Mouse (Mus musculus): ENCODE data around the gene Lrrfip1. TPM values are rescaled to one million over a fixed set of nuclear protein-coding genes. Genes with fewer than 3 reads are reported as not detected.
A peak's percentile ranks its signal among the peaks of the same experiment; 100 is the strongest.

The Lrrfip1 gene
- total RNA-seq, 2 experiments from 2014 or later, result 131 to 149 TPM

DNA sequence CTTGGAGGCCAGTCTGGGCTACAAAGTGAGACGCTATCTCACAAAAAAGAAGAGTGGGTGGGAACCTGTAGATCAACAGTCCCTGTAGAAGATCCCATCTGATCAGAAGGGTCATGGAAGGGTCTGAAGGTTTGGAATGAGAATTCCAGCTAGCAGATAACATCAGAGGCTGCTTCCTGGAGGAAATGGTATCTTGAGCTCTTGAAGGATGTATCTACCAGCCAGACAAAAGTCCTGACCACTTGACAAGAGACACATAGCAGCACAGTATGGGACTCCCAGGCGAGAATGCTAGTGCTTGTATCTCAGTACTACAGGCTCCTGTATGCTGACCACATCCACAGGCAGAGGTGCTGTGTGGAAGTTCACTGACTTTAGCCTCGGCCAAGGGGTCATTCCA, 2.6 kb downstream of the Lrrfip1 start:
- no peak for TF ChIP-seq CTCF (IDR thresholded peaks at IDR 0.05)
- intact Hi-C loops (cut with DNase I), result no loop called here

GRCm38 (mm10) chr1:91001871-91002539, 3.5 kb downstream of the Lrrfip1 start:
- no peak for TF ChIP-seq CTCF (IDR thresholded peaks at IDR 0.05)
- Histone ChIP-seq H3K4me3 (peak overlapping the region; percentile 95), H3K27ac (peak overlapping the region; percentile 97)
- DNase-seq, result peak; percentile 56
- intact Hi-C loops (cut with DNase I), result no loop called here

More for the DNA sequence above, 2.6 kb downstream of the Lrrfip1 start:
- Histone ChIP-seq H3K27ac (peak overlapping the region; percentile 97), H3K4me3 (peak overlapping the region; percentile 95)
- DNase-seq, result no peak

DNA sequence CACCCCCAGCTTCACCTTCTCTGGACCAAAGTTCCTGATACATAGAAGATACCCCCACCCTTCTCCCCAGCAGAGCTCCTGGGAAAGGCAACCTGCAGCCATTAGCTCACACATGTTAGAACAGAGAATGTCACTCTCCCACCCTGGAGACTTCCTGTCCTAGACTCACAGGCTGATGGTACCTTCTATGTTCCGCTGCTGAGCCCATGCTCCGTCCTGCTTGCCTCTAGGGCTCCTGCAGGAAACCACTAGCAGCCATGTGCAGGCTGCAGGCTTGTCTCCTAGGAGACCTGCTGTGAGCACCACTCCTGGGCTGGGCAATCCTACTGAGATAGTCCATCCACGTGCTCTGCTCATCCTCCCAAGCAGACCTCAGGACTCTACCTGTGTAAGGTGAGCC, 4.1 kb downstream of the Lrrfip1 start:
- intact Hi-C loops (cut with DNase I), result no loop called here
- no peak for DNase-seq
- Histone ChIP-seq H3K4me3 (peak overlapping the region; percentile 4), H3K27ac (peak overlapping the region; percentile 97)
- TF ChIP-seq CTCF (IDR thresholded peaks at IDR 0.05), result no peak

DNA sequence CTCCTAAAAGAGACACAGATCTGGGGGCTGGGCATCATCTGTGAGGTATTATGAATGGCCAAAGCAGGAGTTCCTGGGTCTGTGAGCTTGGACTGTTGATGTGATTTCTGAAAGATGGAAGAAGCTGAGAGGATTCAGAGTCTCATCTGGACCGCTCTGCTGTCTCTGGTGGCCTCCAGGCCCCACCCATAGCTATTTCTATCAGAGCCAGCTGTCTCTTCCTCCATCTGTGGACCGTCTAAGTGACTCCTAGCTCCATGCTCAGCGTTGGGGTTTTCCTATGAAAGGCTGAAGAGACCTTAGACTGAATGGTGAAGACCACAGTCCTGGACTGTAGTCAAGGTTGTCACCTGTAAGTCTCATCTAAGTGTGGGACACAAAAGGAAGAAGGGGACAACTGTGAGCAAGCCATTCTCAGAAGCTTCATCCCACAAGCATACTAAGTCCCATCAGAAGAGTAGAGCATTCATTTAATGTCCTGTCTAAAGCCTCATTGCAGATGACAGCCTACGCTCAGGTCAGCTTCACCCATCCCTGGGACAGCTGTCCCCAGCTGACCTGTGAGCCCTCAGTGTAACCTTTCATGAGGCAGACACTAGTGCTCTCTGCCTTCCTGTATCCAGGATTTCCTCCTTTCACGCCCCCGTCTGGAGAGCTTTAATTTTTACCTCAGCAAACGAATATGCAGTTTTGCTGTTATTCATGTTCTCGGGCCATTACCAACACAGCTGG, 5.2 kb downstream of the Lrrfip1 start:
- peak overlapping the region; percentile 3 for H3K4me3 ChIP-seq
- intact Hi-C loops (cut with DNase I), result no loop called here
- DNase-seq, result peak; percentile 59
- no peak for TF ChIP-seq CTCF (IDR thresholded peaks at IDR 0.05)
- H3K27ac ChIP-seq, result peak overlapping the region; percentile 97

- intact Hi-C loops (cut with DNase I), result no loop called here
- no peak overlapping the region for H3K4me3 ChIP-seq
- peak overlapping the region; percentile 90 for H3K27ac ChIP-seq
- DNase-seq, result no peak
- no peak for TF ChIP-seq CTCF (IDR thresholded peaks at IDR 0.05)
Measured at GRCm38 (mm10) chr1:91006037-91006436, 7.5 kb downstream of the Lrrfip1 start.

DNA sequence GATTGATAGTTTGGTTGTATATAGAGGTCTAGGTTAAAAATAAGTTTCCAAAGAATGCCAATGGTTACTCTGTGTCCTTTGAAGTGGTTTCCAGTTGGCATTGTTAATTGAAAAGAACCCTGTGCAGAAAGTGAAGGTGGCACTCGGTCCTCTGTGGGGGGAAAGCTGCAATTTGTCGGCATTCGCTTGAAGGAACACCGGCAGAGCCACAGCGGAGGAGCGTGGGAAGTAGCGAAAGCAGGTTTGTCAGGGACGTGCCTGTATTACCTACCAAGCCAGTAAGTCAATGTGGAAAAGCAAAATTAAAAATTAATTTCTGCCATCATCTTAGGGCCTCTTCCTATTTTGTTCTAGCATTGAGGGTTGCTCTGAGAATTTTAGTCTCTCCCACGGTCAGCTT, 8.2 kb downstream of the Lrrfip1 start:
- no peak for TF ChIP-seq CTCF (IDR thresholded peaks at IDR 0.05)
- Histone ChIP-seq H3K4me3 (peak overlapping the region; percentile 26; the same call in 1 of the 2 replicates), H3K27ac (peak overlapping the region; percentile 90)
- no peak for DNase-seq
- intact Hi-C loops (cut with DNase I), result no loop called here

GRCm38 (mm10) chr1:91008147-91008682, 9.7 kb downstream of the Lrrfip1 start:
- Histone ChIP-seq H3K27ac (peak overlapping the region; percentile 90), H3K4me3 (peak overlapping the region; percentile 37)
- TF ChIP-seq CTCF (IDR thresholded peaks at IDR 0.05), result no peak
- intact Hi-C loops (cut with DNase I), result no loop called here
- DNase-seq, result peak; percentile 74

GRCm38 (mm10) chr1:91008746-91009145, 10.2 kb downstream of the Lrrfip1 start:
- Histone ChIP-seq H3K4me3 (peak overlapping the region; percentile 37), H3K27ac (peak overlapping the region; percentile 90)
- intact Hi-C loops (cut with DNase I), result no loop called here
- no peak for TF ChIP-seq CTCF (IDR thresholded peaks at IDR 0.05)
- no peak for DNase-seq

DNA sequence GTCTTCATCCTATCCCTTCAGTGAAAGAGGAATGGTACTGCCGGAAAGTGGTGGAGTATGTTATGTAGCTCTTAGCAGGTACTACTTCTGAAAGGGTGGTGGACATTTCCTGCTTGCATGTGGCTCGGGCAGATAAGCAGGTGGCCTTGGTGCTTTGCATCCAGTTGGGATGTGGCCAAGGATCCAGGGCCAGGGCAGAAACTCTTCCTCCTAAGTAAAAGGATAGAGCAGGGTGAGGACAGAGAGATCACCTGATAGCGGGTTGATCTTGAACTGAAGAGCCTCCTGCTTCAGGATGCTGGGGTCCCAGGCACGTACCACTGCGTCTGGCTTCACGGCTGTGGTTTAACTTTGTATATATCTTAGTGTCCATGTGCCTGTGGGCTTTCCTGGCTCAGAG, 10.7 kb downstream of the Lrrfip1 start:
- peak; percentile 58 for DNase-seq
- intact Hi-C loops (cut with DNase I), result no loop called here
- no peak for TF ChIP-seq CTCF (IDR thresholded peaks at IDR 0.05)
- Histone ChIP-seq H3K4me3 (no peak overlapping the region), H3K27ac (peak overlapping the region; percentile 90)

- no peak for TF ChIP-seq CTCF (IDR thresholded peaks at IDR 0.05)
- Histone ChIP-seq H3K27ac (peak overlapping the region; percentile 90), H3K4me3 (peak overlapping the region; percentile 24; the same call in 1 of the 2 replicates)
- DNase-seq, result peak; percentile 53
- intact Hi-C loops (cut with DNase I), result no loop called here
Measured at GRCm38 (mm10) chr1:91010216-91010615, 11.7 kb downstream of the Lrrfip1 start.

DNA sequence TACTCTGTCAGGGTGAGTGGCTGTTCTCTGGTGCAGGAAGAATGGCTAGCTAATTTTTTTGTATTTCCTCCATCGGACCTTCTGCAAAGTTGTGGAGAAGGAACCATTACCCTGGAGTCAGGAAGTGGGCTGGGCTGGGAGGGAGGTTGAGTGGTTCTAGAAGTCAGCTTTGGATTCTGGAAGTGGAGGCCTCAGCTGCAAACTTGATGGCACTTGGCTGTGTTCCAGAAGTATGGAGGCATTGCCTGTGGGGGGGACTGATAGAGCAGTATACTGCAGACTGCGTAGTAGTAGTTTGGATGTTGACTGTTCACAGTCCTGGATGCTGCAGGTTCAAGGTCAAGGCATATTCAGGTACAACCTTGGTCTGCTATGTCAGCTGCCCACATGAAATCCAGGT, 12.2 kb downstream of the Lrrfip1 start:
- no peak for DNase-seq
- peak overlapping the region; percentile 90 for H3K27ac ChIP-seq

DNA sequence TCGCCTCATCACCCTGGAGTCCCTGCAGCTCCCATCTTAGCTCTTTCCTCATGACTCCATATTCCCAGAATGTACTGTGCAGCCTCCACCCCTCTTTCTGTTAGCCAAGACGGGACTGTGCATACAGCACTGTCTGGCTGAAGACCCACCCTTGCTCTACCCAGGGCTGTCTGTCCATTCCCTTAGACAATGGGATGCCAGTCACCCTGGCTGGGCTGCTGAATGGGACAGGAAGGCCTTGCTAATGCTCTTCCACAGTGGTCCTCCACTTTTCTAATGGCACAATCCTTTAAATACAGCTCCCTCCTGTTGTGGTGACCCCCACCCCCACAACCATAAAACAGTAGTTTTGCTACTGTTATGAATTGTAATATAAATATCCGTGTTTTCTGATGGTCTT, 12.8 kb downstream of the Lrrfip1 start:
- intact Hi-C loops (cut with DNase I), result no loop called here
- Histone ChIP-seq H3K27ac (peak overlapping the region; percentile 90), H3K4me3 (no peak overlapping the region)
- no peak for TF ChIP-seq CTCF (IDR thresholded peaks at IDR 0.05)
- no peak for DNase-seq

More for the DNA sequence above, 12.2 kb downstream of the Lrrfip1 start:
- intact Hi-C loops (cut with DNase I), result no loop called here
- no peak overlapping the region for H3K4me3 ChIP-seq
- no peak for TF ChIP-seq CTCF (IDR thresholded peaks at IDR 0.05)

DNA sequence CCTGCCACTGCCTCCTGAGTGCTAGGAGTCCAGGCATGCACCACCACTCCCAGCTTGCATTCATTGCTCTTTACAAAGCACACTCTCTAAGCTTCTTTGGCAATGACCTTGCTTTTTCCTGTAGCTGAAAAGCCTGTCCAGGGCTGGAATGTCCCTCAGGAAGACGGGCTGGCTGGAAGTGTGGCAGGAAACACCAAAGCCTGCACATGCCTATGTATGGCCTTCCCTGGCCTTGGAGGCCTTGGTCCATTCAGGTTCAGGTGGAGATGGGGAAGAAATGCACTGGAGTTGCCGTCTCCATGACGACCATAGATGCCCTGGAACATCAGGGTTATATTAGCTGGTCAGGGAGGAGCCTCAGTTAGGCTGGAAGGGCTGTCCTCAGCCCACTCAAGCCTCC, 15.3 kb downstream of the Lrrfip1 start:
- peak overlapping the region; percentile 90 for H3K27ac ChIP-seq
- intact Hi-C loops (cut with DNase I), result no loop called here
- no peak for DNase-seq
- no peak for TF ChIP-seq CTCF (IDR thresholded peaks at IDR 0.05)
- H3K4me3 ChIP-seq, result no peak overlapping the region; the same call in 1 of the 2 replicates

All from gastrocnemius, adult 2 months (tissue).